Mouse (Mus musculus): ENCODE results near the gene Zfp536.

Zfp536 gene

GRCm38 (mm10) chr7:37600318-37600717, 173.1 kb downstream of the Zfp536 start:
- no peak for DNase-seq

- DNase-seq, result no peak
Measured at GRCm38 (mm10) chr7:37594211-37595030, 179.0 kb downstream of the Zfp536 start.

DNA sequence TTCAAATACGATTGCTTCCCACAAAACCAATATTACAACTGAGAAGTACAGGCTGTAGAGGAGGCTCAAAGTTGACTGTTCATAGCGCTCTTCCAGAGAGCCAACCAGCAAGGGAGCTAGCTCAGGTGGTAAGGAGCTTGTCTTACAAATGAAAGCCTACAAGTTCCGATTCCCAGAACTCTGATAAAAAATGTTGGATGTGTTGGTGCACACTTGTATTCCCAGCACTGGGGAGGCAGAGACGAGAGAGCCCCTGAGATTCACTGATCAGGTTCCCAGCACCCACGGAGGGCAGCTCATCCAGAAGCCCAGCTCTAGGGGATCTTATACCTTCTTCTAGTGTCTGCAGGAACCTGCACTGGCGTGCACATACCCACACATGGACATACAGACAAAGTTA, 179.9 kb downstream of the Zfp536 start:
- no peak for DNase-seq

DNA sequence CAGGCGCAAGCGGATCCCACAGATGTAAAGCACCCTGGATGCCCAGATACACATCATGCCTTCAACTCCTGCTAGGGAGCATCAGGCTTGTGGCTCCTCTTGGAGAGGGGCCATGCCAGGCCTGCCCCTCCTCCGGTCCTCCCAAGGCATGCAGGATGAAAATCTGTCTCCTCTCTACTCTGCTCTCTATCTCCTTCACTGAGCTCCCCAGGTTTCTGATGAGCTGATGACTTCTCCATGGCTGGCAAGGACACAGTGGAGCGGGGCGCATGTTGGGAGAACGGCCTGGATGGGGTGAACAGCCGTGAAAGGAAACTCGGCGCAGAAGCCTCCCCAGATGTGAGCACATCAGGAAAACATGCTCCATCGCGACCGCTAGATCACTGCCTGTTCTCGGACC, 186.7 kb downstream of the Zfp536 start:
- no peak for DNase-seq

DNA sequence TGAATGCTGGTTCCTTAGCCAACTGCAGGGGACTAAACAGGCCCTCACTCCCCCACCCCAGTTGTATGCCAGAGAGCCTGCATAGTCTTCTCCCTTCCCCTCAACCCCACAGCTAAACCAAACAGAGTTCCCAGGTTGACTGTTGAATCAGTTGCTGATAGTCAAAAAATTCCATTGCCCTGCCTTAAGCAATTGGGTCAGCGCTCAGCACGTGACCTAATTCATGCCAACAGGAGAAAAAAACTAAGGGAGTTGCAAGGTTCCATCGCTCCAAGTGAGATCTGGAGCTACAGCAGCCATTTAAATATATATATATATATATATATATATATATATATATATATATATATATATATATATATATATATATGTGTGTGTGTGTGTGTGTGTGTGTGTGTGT, 192.2 kb downstream of the Zfp536 start:
- no peak for DNase-seq

- DNase-seq, result no peak
Measured at GRCm38 (mm10) chr7:37580554-37580953, 192.9 kb downstream of the Zfp536 start.

DNA sequence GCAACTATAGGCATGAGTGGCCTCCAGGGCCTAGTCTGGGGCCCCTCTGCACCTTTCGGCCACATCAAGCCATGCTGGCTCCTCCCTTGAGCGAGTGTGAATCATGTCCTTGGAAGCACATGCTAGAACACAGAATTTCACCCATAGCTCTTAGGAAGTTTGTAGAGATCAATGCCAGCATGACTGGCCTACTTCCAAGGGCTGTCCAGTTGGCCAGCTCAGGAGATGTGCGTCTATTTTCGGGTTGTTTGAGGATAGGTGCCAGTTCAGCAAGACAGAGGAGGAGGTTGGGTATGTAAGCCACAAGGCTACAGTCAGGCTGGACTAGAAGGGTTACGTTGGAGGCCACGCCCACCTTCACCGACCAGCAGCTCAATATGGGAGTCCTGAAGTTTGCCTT, 201.4 kb downstream of the Zfp536 start:
- no peak for DNase-seq

- no peak for DNase-seq
Measured at GRCm38 (mm10) chr7:37568811-37569500, 204.5 kb downstream of the Zfp536 start.

- no peak for DNase-seq
Measured at GRCm38 (mm10) chr7:37568041-37568440, 205.4 kb downstream of the Zfp536 start.

DNA sequence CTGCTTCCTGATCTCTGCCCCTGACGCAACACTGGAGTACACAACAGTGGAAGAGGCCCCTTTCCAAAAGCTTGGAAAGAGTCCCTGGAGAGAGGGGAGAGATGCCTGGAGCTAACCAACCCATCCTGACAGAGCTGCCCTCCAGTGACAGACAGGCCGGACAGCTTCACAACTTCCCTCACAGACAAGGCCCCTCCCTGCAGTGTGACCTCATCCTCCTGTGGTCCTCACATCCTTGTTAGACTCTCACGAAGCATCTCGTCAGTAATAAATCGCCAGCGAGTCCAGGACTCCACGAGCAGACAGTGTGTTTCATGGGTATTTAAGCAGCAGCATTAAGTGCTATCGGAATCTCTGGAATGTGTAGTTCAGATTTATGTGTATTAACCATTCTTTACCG, 207.4 kb downstream of the Zfp536 start:
- DNase-seq, result no peak

- no peak for DNase-seq
Measured at GRCm38 (mm10) chr7:37565371-37565770, 208.1 kb downstream of the Zfp536 start.

DNA sequence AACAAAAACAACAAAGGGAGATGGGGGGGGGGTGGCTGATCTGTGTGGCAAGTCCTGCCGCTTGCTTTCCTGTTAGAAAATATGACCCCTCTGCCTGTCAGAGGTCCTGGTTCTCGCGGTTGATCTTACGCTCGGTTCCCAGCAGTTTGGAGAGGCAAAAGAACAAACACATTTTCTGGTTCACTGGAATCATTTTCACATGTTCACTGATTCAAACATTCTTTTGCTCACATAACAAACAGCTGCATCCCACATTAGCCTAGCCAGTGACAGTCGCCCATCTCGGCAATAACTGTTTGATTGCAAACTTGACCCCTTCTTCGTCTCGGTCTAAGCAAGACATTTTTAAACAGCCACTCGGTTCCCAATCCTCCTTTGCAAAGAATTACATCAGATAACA, 208.8 kb downstream of the Zfp536 start:
- no peak for DNase-seq

DNA sequence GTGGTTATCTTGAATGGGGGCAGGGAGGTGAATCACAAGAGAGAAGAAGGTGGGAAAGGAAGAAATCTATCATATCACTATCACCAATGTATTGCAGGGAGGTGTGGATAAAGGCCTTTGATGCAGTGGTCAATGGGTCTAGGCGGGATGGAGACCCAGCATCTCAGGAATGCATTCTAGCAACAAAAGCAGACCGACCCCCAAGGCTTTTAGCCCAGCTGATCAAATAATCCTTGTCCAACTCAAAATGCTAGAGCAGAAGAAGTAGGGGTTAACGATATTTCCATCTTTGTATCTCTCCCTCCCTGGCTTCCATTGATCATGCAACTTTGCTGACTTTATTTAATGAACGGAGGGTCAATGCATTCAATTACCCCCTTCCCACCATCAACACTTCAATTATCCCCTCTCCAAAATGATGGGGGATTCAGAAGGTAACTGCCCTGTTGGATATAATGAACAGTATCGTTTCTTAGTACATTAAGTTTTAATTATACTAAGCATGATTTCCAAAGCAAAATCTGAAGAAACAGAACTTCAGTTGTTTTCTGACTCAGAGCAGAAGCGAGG, 209.5 kb downstream of the Zfp536 start:
- no peak for DNase-seq

GRCm38 (mm10) chr7:37563171-37563574, 210.3 kb downstream of the Zfp536 start:
- no peak for DNase-seq

GRCm38 (mm10) chr7:37562505-37562904, 210.9 kb downstream of the Zfp536 start:
- DNase-seq, result no peak

GRCm38 (mm10) chr7:37560581-37560980, 212.9 kb downstream of the Zfp536 start:
- no peak for DNase-seq

DNA sequence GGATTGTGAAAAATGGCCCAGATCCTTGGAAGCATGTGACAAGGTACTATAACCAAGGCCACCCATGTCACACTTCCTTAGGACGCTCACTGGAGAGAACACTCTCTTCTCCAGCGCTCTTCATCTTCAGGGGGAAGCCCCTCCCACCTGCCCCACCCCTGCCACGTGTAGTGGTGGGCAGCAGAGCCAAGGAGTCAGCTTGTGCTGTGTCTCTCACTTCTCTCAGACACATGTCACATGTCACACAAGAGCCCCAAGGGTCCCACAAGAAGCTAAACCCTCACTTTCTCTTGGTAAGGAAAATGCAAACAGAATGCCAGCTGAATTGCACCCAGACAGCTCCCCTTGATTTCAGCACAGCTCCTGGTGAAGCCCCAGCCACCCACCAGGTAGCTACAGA, 213.6 kb downstream of the Zfp536 start:
- no peak for DNase-seq

DNA sequence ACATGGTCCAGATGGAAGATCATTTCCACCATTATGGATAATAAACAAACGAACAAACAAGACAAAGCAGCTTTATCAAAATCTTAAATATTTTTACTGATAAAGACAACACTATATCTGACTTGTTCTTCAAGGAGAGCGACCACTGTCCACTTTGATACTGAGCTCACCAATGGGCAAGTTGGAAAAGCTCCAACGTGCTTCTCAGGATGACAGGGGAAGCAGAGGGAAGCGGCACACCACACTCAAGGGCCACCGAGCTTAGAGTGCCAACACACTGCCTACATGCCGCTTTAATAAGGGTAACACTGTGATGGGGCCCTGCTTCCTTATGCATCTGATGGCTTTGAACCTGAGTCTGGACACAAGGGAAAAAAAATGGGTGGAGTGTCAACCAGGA, 214.1 kb downstream of the Zfp536 start:
- no peak for DNase-seq

GRCm38 (mm10) chr7:37556811-37557210, 216.6 kb downstream of the Zfp536 start:
- no peak for DNase-seq

DNA sequence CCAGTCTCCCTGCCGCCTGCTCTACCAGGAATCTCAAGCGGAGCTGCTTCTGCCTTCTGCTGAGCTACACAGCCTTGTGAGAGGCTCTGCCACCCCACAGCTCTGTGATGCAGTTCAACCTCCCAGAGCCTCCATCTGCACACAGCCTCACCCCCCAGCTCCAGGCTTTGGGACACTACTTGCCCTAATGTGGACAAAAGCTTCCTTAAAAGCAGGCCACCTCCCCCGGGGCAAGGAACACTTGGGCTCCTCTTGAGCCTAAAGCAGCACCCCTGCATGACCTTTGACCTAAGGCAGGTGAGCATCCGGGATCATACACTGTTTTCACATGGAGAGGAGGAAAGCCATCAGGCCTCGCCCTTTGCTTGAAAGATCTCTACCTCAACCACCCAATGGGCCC, 219.0 kb downstream of the Zfp536 start:
- DNase-seq, result no peak

DNA sequence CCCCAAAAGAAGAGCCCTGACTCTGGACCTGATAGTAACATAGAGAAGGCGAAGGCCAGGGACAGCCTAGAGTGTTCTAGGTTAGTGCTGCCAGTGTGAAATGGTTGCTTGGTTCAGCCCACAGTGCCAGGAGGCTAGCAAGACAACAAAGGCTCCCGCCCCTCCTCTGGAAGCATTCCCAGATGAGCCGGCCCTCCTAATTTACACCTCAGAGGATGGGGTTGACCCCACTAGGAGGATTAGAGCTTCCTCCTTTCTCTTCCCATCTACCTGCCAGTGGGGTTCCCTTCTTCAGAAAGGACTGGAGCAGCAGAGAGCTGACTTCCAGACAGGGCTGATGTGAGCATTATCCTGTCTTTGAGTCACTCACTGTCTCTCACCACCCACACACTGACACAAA, 219.8 kb downstream of the Zfp536 start:
- DNase-seq, result no peak

DNA sequence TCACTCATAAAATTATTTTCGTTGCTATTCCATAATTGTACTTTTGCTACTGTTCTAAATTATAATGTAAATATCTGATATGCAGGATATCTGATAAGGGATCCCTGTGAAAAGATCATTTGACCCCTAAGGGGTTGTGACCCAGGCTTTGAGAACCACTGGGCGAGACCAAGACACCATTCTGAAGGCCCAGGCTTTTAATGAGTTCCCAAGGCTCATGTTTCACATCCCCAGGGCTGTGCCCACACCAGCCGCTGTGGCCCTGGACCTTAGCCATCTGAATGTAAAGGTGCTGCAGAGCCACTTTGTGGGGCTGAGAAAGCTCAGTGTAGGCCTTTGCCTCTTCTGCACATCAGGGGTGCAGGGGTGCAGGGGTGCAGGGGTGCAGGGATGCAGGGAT, 221.1 kb downstream of the Zfp536 start:
- DNase-seq, result no peak

DNA sequence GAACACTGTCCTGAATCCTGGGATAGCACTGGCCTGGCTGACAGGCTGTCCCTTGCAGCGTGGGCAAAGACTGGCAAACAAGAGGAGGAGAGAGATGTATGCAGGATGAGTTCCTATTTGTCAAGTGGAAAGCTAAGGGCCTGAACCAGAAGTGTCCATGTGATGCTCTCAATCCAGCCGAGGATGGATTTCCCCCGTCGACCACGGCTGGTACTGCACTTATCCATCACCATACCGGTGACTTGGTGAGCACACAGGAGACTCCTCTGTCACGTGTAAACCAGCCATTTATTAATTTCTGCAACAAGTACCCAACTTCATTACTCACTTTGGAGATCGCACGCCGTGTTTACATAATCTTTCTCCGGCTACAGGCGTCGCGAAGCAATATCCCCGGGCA, 224.6 kb downstream of the Zfp536 start:
- DNase-seq, result no peak

DNA sequence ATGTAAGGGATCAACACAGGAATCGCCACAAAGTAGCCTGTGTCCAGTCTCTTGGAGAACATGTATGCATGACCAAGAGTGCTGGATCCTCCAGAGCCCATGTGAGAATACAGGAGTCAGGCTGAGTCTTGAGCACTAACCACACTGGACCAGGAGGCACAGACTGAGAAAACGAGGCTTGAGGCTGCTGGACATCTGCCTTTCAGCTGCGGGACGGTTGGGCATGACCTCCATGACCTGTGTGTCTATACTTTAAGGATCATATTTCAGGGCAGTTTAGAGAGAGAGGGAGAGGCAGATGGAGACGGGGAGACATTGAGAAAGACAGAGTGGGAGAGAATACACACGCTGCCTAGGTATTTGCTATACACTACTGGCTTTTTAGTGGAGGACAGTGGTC, 229.4 kb downstream of the Zfp536 start:
- no peak for DNase-seq

Measured in right cerebral cortex, postnatal 25 days (tissue).